In the genomic region with DNA sequence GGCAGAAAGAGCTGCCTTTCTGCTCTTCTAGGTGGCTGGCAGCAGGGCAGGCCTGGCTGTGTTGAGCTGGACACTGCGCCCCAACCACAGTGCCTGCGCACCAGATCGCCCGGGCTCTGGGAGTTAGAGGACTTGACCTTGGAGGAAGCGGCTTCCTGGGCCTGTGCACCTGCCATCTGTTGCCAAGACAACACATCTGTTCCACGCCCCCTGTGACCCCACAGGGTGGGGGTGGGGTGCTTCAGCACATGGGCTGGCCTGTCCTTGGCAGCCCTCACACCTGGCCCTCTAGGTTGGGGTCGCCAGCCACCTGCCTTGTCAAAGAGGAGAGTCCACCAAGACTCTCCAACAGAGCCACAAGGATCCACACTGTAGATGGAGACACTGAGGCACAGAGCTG, we compare ENCODE assay signal across 14 mouse cellular contexts. TPM values are rescaled to one million over a fixed set of nuclear protein-coding genes. Genes with fewer than 3 reads are reported as not detected.
DNase-seq lines count a peak whose midpoint lies in the region; ATAC-seq lines count a peak whose summit lies in the region.
"Had no signal": no experiment of that assay in that cellular context is flagged by ENCODE, and none has a peak within 500 bp of the region (broad histone marks: within the 10 kb centered on the region; RNA-seq: fewer than 3 reads in every experiment).

No protein-coding gene starts in this region.

- peaks cover 21% of the 10 kb centered on the region for H3K4me1 ChIP-seq in forebrain, embryonic 14.5 days (ENCODE audit: control insufficient read depth, insufficient read depth, low read length)
- H3K4me1 ChIP-seq in forebrain, embryonic 13.5 days = peaks cover 53% of the 10 kb centered on the region
- H3K4me1 ChIP-seq in midbrain, embryonic 10.5 days = peaks cover 88% of the 10 kb centered on the region
- peaks cover 44% of the 10 kb centered on the region for H3K4me1 ChIP-seq in midbrain, embryonic 11.5 days (ENCODE audit: control insufficient read depth, insufficient read depth, low read length)

- peak overlapping the region; percentile 37; the same call in 1 of the 2 replicates for H3K9ac ChIP-seq in forebrain, embryonic 14.5 days (ENCODE audit: low read length)
- no peak overlapping the region for H3K9ac ChIP-seq in forebrain, embryonic 13.5 days
- no peak overlapping the region for H3K9ac ChIP-seq in midbrain, embryonic 11.5 days (ENCODE audit: low read length)
- H3K9ac ChIP-seq: hindbrain, embryonic 15.5 days had no signal

- no peak for ATAC-seq in forebrain, embryonic 14.5 days
- ATAC-seq in forebrain, embryonic 13.5 days = no peak
- no peak for ATAC-seq in midbrain, embryonic 11.5 days (ENCODE audit: low FRiP score)
- ATAC-seq: Patski had no signal

- no peaks in the 10 kb centered on the region for H3K9me3 ChIP-seq in forebrain, embryonic 14.5 days (replicated peaks; ENCODE audit: control insufficient read depth, low read length)
- no peaks in the 10 kb centered on the region for H3K9me3 ChIP-seq in forebrain, embryonic 13.5 days (replicated peaks)
- no peaks in the 10 kb centered on the region for H3K9me3 ChIP-seq in midbrain, embryonic 10.5 days (replicated peaks)
- no peaks in the 10 kb centered on the region for H3K9me3 ChIP-seq in midbrain, embryonic 11.5 days (ENCODE audit: control insufficient read depth, low read length)
- H3K9me3 ChIP-seq: hindbrain, embryonic 15.5 days had no signal

- H3K27me3 ChIP-seq in forebrain, embryonic 14.5 days (replicated peaks; ENCODE audit: control insufficient read depth, insufficient read depth, low read length) = no peaks in the 10 kb centered on the region; the same call in 1 of the 2 replicates
- peaks cover 14% of the 10 kb centered on the region; the same call in 1 of the 2 replicates for H3K27me3 ChIP-seq in forebrain, embryonic 13.5 days
- H3K27me3 ChIP-seq in midbrain, embryonic 10.5 days (ENCODE audit: low read depth, poor library complexity, severe bottlenecking) = peaks cover 62% of the 10 kb centered on the region
- H3K27me3 ChIP-seq in midbrain, embryonic 11.5 days (ENCODE audit: control insufficient read depth, insufficient read depth, low read length) = peaks cover 2% of the 10 kb centered on the region; the same call in 1 of the 2 replicates
- H3K27me3 ChIP-seq: hindbrain, embryonic 15.5 days had no signal

- H3K27ac ChIP-seq in forebrain, embryonic 14.5 days (ENCODE audit: low read depth, low read length) = no peak overlapping the region
- no peak overlapping the region for H3K27ac ChIP-seq in forebrain, embryonic 13.5 days
- H3K27ac ChIP-seq in midbrain, embryonic 10.5 days (replicated peaks) = peak overlapping the region; percentile 89
- no peak overlapping the region for H3K27ac ChIP-seq in midbrain, embryonic 11.5 days (ENCODE audit: low read depth, low read length)
- H3K27ac ChIP-seq: gastrocnemius, adult 2 months; hindbrain, embryonic 15.5 days; macrophage had no signal

- WGBS in forebrain, embryonic 14.5 days = 77% methylated on average over 7 of the region's 7 CpGs
- WGBS in forebrain, embryonic 13.5 days = 61% methylated on average over 7 of the region's 7 CpGs
- 53% methylated on average over 7 of the region's 7 CpGs for WGBS in midbrain, embryonic 10.5 days
- 48% methylated on average over 7 of the region's 7 CpGs for WGBS in midbrain, embryonic 11.5 days

- no peaks in the 10 kb centered on the region for H3K36me3 ChIP-seq in forebrain, embryonic 14.5 days (ENCODE audit: control insufficient read depth, insufficient read depth, low read length)
- H3K36me3 ChIP-seq in forebrain, embryonic 13.5 days (ENCODE audit: poor library complexity, severe bottlenecking) = no peaks in the 10 kb centered on the region
- H3K36me3 ChIP-seq in midbrain, embryonic 10.5 days = no peaks in the 10 kb centered on the region
- no peaks in the 10 kb centered on the region for H3K36me3 ChIP-seq in midbrain, embryonic 11.5 days (ENCODE audit: control insufficient read depth, insufficient read depth, low read length)
- H3K36me3 ChIP-seq: hindbrain, embryonic 15.5 days had no signal

- no peak overlapping the region for H3K4me2 ChIP-seq in forebrain, embryonic 14.5 days (ENCODE audit: low read length)
- H3K4me2 ChIP-seq in forebrain, embryonic 13.5 days = no peak overlapping the region
- H3K4me2 ChIP-seq in midbrain, embryonic 11.5 days = no peak overlapping the region
- H3K4me2 ChIP-seq: hindbrain, embryonic 15.5 days had no signal

- DNase-seq in forebrain, embryonic 14.5 days (ENCODE audit: low spot score) = no peak
- peak; percentile 57 for DNase-seq in midbrain, embryonic 10.5 days (ENCODE audit: low spot score)
- DNase-seq in midbrain, embryonic 11.5 days (ENCODE audit: low spot score, missing footprints) = no peak
- peak; percentile 14 to 31 for DNase-seq in kidney, postnatal 36 days
- DNase-seq in thymus, postnatal 0 days (ENCODE audit: low spot score) = peak; percentile 49
- no peak for DNase-seq in cerebellum, adult 8-10 months
- DNase-seq in lung, postnatal 36 days = no peak
- DNase-seq: cerebellum, adult 9-10 months; gastrocnemius, adult 2 months had no signal

- H3K4me3 ChIP-seq in forebrain, embryonic 14.5 days (ENCODE audit: low read depth, low read length) = no peak overlapping the region
- no peak overlapping the region for H3K4me3 ChIP-seq in forebrain, embryonic 13.5 days
- 0 out of 2 replicates have a peak overlapping the region, but pooled peaks have one; percentile 17 for H3K4me3 ChIP-seq in midbrain, embryonic 10.5 days
- no peak overlapping the region for H3K4me3 ChIP-seq in midbrain, embryonic 11.5 days (ENCODE audit: low read depth, low read length)
- H3K4me3 ChIP-seq: gastrocnemius, adult 2 months; hindbrain, embryonic 15.5 days; layer of hippocampus, adult 2 months had no signal

RNA-seq across cellular contexts. Expression of a gene that starts 21.6 kb away (rescaled TPM):
- polyA plus RNA-seq in forebrain, embryonic 14.5 days (2014; fragmentation: Nextera tagmentation; extraction: Ambion mirVana) = 55.9 and 58.6 TPM in 2 replicates
- polyA plus RNA-seq in forebrain, embryonic 13.5 days (2015; fragmentation: Nextera tagmentation; extraction: Ambion mirVana) = 44.4 and 50.7 TPM in 2 replicates
- polyA plus RNA-seq in midbrain, embryonic 10.5 days (2016; fragmentation: Nextera tagmentation; extraction: Ambion mirVana) = 62.3 and 65.2 TPM in 2 replicates
- polyA plus RNA-seq in midbrain, embryonic 11.5 days (2014; fragmentation: Nextera tagmentation; extraction: Ambion mirVana) = 62.5 and 63.3 TPM in 2 replicates
- 23.0 and 23.6 TPM in 2 replicates for polyA plus RNA-seq in thymus, postnatal 0 days (2015; fragmentation: Nextera tagmentation; extraction: Ambion mirVana)

RNA-seq across cellular contexts. Expression of a gene that starts 21.8 kb away (rescaled TPM):
- 18.2 and 18.6 TPM in 2 replicates for polyA plus RNA-seq in forebrain, embryonic 14.5 days (2014; fragmentation: Nextera tagmentation; extraction: Ambion mirVana)
- 18.9 and 20.8 TPM in 2 replicates for polyA plus RNA-seq in forebrain, embryonic 13.5 days (2015; fragmentation: Nextera tagmentation; extraction: Ambion mirVana)
- 32.4 and 34.1 TPM in 2 replicates for polyA plus RNA-seq in midbrain, embryonic 10.5 days (2016; fragmentation: Nextera tagmentation; extraction: Ambion mirVana)
- 22.3 and 23.7 TPM in 2 replicates for polyA plus RNA-seq in midbrain, embryonic 11.5 days (2014; fragmentation: Nextera tagmentation; extraction: Ambion mirVana)
- polyA plus RNA-seq in thymus, postnatal 0 days (2015; fragmentation: Nextera tagmentation; extraction: Ambion mirVana) = 13.1 and 13.9 TPM in 2 replicates

Comparison
In these comparisons a context has a peak if more than half of its experiments do, and no peak if none do; other contexts are left out.
1. DNase-seq: peak in midbrain, embryonic 10.5 days (single experiment), kidney, postnatal 36 days (2 of 2) and thymus, postnatal 0 days (single experiment); none in forebrain, embryonic 14.5 days (single experiment), midbrain, embryonic 11.5 days (single experiment), cerebellum, adult 8-10 months (single experiment) and lung, postnatal 36 days (single experiment).